Mouse (Mus musculus): ENCODE data around the gene Wfdc1.

Wfdc1 gene

GRCm38 (mm10) chr8:119691989-119692388 lies 25.8 kb downstream of the Wfdc1 start:
- no peak for DNase-seq (ENCODE audit: low read depth, low spot score)

GRCm38 (mm10) chr8:119694696-119695095 lies 28.5 kb downstream of the Wfdc1 start:
- no peak for DNase-seq (ENCODE audit: low read depth, low spot score)

GRCm38 (mm10) chr8:119697163-119697562 lies 31.0 kb downstream of the Wfdc1 start:
- no peak for DNase-seq (ENCODE audit: low read depth, low spot score)

- DNase-seq (ENCODE audit: low read depth, low spot score), result no peak
Observed at GRCm38 (mm10) chr8:119698960-119699359, 32.8 kb downstream of the Wfdc1 start.

GRCm38 (mm10) chr8:119699549-119700134 lies 33.5 kb downstream of the Wfdc1 start, which contains the start of gene Atp2c2:
Atp2c2 (plus strand) TSS chr8:119700009.
- DNase-seq (ENCODE audit: low read depth, low spot score), result no peak

- DNase-seq (ENCODE audit: low read depth, low spot score), result no peak
Observed at GRCm38 (mm10) chr8:119702965-119703364, 36.8 kb downstream of the Wfdc1 start.

- DNase-seq (ENCODE audit: low read depth, low spot score), result no peak
Observed at GRCm38 (mm10) chr8:119707146-119707545, 41.0 kb downstream of the Wfdc1 start.

GRCm38 (mm10) chr8:119708471-119708870 lies 42.3 kb downstream of the Wfdc1 start:
- DNase-seq (ENCODE audit: low read depth, low spot score), result no peak

GRCm38 (mm10) chr8:119708878-119709702 lies 42.9 kb downstream of the Wfdc1 start:
- no peak for DNase-seq (ENCODE audit: low read depth, low spot score)

GRCm38 (mm10) chr8:119709703-119710093 lies 43.5 kb downstream of the Wfdc1 start:
- no peak for DNase-seq (ENCODE audit: low read depth, low spot score)

GRCm38 (mm10) chr8:119712226-119712625 lies 46.1 kb downstream of the Wfdc1 start:
- DNase-seq (ENCODE audit: low read depth, low spot score), result no peak

GRCm38 (mm10) chr8:119713421-119713820 lies 47.3 kb downstream of the Wfdc1 start:
- no peak for DNase-seq (ENCODE audit: low read depth, low spot score)

- DNase-seq (ENCODE audit: low read depth, low spot score), result no peak
Observed at GRCm38 (mm10) chr8:119715221-119715620, 49.1 kb downstream of the Wfdc1 start.

- DNase-seq (ENCODE audit: low read depth, low spot score), result peak; percentile 38
Observed at GRCm38 (mm10) chr8:119716730-119717299, 50.6 kb downstream of the Wfdc1 start.

GRCm38 (mm10) chr8:119717765-119718164 lies 51.6 kb downstream of the Wfdc1 start:
- peak; percentile 64 for DNase-seq (ENCODE audit: low read depth, low spot score)

- DNase-seq (ENCODE audit: low read depth, low spot score), result no peak
Observed at GRCm38 (mm10) chr8:119719011-119719501, 52.9 kb downstream of the Wfdc1 start.

GRCm38 (mm10) chr8:119722348-119722747 lies 56.2 kb downstream of the Wfdc1 start:
- no peak for DNase-seq (ENCODE audit: low read depth, low spot score)

- no peak for DNase-seq (ENCODE audit: low read depth, low spot score)
Observed at GRCm38 (mm10) chr8:119723676-119724075, 57.5 kb downstream of the Wfdc1 start.

- DNase-seq (ENCODE audit: low read depth, low spot score), result no peak
Observed at GRCm38 (mm10) chr8:119724596-119724995, 58.4 kb downstream of the Wfdc1 start.

- DNase-seq (ENCODE audit: low read depth, low spot score), result no peak
Observed at GRCm38 (mm10) chr8:119727093-119727492, 60.9 kb downstream of the Wfdc1 start.

- DNase-seq (ENCODE audit: low read depth, low spot score), result no peak
Observed at GRCm38 (mm10) chr8:119728351-119728895, 62.3 kb downstream of the Wfdc1 start.

- no peak for DNase-seq (ENCODE audit: low read depth, low spot score)
Observed at GRCm38 (mm10) chr8:119732072-119732471, 65.9 kb downstream of the Wfdc1 start.

Measured in ES-CJ7 (cell line).